Mouse (Mus musculus): Measurements from ENCODE around the gene Hdx. TPM values are rescaled to one million over a fixed set of nuclear protein-coding genes. Genes with fewer than 3 reads are reported as not detected.

Hdx gene
- 0.26 and 0.32 TPM in 2 replicates for polyA plus RNA-seq (2021; fragmentation: Nextera tagmentation)
- long read RNA-seq, experiment 1, full-length matches to known transcripts: 3 of 11 reads
- long read RNA-seq, experiment 1, partial matches to known transcripts: 4 of 11 reads
- long read RNA-seq, experiment 1, other reads (novel, unspliced or antisense): 4 of 11 reads
- long read RNA-seq, experiment 2, partial matches to known transcripts: 0 of 1 reads
- long read RNA-seq, experiment 2, other reads (novel, unspliced or antisense): 1 of 1 reads

DNA sequence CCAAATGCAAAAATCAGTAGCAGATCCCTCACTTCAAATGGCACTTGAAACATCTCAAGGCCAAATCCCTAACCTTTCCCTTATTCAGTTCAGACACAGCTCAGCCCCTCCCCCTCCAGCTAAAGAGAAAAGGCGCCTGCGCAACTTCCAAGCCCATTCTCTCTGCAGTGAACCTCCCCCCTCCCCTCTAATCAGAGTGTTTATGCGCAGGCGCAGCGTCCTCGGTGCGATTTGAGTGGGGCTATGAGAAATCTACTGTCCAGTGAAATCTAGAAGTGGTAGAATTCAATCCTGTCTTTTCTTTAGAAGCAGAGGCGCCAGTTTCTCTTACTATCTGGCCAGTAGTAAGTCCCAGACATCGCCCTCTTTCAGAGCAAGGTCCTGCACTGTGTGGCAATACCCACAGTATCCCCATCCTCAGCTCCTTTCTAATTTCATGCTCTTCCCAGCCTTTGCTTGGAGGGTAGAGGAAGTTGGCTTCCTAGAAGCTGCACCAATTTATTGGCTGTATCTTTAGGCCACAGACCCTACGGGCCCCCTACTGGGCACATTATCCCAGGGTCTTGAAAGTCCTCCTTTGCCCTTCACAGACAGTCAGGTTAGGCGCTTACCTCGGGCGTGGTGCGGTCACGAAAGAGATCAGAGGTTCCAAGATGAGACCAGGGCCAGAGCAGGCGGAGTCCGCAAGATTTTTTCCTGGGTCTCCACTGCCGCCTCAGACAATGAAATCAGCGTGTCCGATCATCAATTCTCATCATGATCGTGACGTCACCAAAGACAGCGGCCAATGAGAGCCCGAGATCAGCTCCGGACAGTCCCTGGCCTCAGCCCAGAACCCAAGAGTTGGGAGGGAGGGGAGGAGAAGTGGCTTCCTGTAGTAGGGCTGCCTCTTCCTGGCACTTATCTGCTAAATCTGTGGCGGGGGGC lies at the start of gene Hdx:
Gene Hdx (minus strand): TSS at position 724 of the 927 bp plus-strand sequence.

DNA sequence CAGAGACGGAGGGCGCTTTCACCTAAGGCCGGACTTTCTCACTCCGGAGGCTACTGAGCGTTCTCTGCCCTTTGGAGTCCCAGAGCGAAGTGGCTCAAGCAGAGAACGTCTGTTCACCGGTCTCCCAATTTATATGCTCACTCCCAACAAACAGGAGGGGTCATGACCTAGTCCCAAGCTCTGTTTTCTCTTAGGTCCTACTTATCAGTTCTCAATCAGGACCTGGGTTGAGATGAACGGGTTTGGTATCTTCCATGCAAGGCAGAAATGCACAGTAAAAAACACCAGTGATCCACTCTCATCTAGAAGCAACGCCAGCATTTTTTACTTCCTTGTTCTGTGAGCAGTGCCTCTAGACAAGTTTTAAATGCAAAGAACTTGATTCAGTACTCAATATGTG lies 159.0 kb downstream of the Hdx start, which contains the start of gene Rps6ka6:
Gene Rps6ka6 (minus strand): TSS at position 101 of the 400 bp plus-strand sequence.

Other genes with a start within 250 kb of the Hdx start
- 0.82 and 0.84 TPM in 2 replicates for gene Rps6ka6, start 159.1 kb downstream of the Hdx start, polyA plus RNA-seq (2021; fragmentation: Nextera tagmentation)
- not detected in 2 replicates for gene Gm45194, start 194.3 kb upstream of the Hdx start, polyA plus RNA-seq (2021; fragmentation: Nextera tagmentation)